Mouse (Mus musculus): ENCODE measurements at regions not wholly inside any gene's neighbourhood (a gene's known extent, or its start where the extent isn't known, plus 50 kb on each side); places are given as distances from the start of the nearest gene placed in this dataset.

DNA sequence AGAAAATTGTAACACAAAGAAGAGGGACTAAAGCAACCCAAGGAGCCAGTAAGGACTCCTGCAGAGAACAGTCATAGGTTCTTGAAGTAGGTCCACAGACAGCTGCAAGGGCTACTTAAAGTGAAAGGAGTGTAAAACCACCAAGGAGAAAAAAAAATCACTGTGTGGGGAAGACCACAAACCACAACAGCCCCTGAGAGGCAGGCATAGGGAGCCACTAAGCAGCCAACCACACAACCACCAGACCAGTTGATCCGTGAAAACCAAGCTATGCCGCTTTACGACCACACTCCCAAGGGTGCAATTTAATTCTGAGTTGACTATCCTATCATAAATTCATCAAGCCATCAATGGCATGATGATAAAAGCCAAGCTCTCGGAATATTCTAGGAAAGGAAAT is 423.5 kb downstream of the Nova1 start:
- H3K4me1 ChIP-seq (replicated peaks) = no peaks in the 10 kb centered on the region
- no peaks in the 10 kb centered on the region for H3K9me3 ChIP-seq (replicated peaks)
- no peak overlapping the region for H3K9ac ChIP-seq
- ATAC-seq (ENCODE audit: insufficient read depth) = no peak
- WGBS (ENCODE audit: insufficient replicate concordance) = 21% methylated on average over 4 of the region's 4 CpGs
- H3K27me3 ChIP-seq = peaks cover 15% of the 10 kb centered on the region
- no peak overlapping the region for H3K4me2 ChIP-seq
- no peak overlapping the region for H3K4me3 ChIP-seq (replicated peaks)
- H3K36me3 ChIP-seq (replicated peaks) = no peaks in the 10 kb centered on the region
- no peak overlapping the region for H3K27ac ChIP-seq (replicated peaks)

DNA sequence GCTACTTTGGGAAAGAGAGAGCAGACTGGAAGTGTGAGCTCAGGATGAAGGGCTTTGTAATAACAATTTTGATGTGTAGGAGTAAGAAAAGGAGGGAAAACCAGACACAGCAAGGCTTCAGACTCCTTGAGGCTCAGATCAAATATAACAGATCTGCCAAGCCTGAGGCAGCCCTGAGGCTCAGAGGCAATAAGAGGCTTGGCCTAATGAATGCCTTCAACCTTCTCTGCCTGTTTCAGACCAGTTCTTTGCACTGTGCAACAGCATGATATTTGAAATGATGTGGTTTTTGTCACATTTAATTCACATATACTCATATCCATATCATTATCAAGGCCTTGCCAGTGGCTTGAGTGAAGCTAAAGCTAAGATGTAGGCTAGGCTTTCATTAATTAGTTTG is 425.0 kb downstream of the Nova1 start:
- Histone ChIP-seq H3K27me3 (peaks cover 2% of the 10 kb centered on the region; the same call in 1 of the 2 replicates), H3K4me2 (no peak overlapping the region), H3K27ac (replicated peaks) (no peak overlapping the region), H3K4me3 (replicated peaks) (no peak overlapping the region), H3K4me1 (replicated peaks) (no peaks in the 10 kb centered on the region), H3K9ac (no peak overlapping the region), H3K36me3 (replicated peaks) (no peaks in the 10 kb centered on the region), H3K9me3 (replicated peaks) (no peaks in the 10 kb centered on the region)
- no peak for ATAC-seq (ENCODE audit: insufficient read depth)

GRCm38 (mm10) chr12:46378914-46379313 is 439.8 kb downstream of the Nova1 start:
- H3K4me3 ChIP-seq (replicated peaks) = no peak overlapping the region
- no peaks in the 10 kb centered on the region for H3K4me1 ChIP-seq (replicated peaks)
- no peak overlapping the region for H3K9ac ChIP-seq
- no peaks in the 10 kb centered on the region for H3K27me3 ChIP-seq
- ATAC-seq (ENCODE audit: insufficient read depth) = no peak
- H3K36me3 ChIP-seq (replicated peaks) = no peaks in the 10 kb centered on the region
- H3K27ac ChIP-seq (replicated peaks) = no peak overlapping the region
- no peak overlapping the region for H3K4me2 ChIP-seq
- H3K9me3 ChIP-seq (replicated peaks) = no peaks in the 10 kb centered on the region

- no peak overlapping the region for H3K4me3 ChIP-seq (replicated peaks)
- no peaks in the 10 kb centered on the region for H3K9me3 ChIP-seq (replicated peaks)
- WGBS (ENCODE audit: insufficient replicate concordance) = 52% methylated on average over 3 of the region's 3 CpGs
- ATAC-seq (ENCODE audit: insufficient read depth) = no peak
- no peak overlapping the region for H3K9ac ChIP-seq
- no peaks in the 10 kb centered on the region for H3K27me3 ChIP-seq
- H3K4me1 ChIP-seq (replicated peaks) = no peaks in the 10 kb centered on the region
- no peak overlapping the region for H3K4me2 ChIP-seq
- no peaks in the 10 kb centered on the region for H3K36me3 ChIP-seq (replicated peaks)
- H3K27ac ChIP-seq (replicated peaks) = no peak overlapping the region
Observed at GRCm38 (mm10) chr12:46371747-46372146, 447.0 kb downstream of the Nova1 start.

DNA sequence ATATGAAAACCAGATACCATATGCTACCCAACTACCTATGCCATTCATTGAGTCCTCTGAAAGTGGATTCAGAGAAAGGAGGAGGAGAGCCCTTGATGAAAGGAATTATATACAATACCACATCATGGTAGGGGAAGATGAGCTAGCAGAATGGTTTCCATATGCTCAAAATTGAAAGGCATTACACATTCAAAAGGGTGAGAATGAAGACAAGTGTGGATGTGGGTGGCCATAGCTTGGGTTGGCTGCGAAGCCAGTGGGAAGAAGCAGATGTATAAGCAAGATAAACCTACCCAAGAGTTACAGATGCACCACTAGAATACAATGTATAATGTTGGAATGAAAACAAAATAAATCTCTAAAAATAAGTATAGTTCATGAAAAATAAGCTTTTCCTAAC is 485.4 kb downstream of the Nova1 start:
- Histone ChIP-seq H3K36me3 (replicated peaks) (no peaks in the 10 kb centered on the region), H3K9me3 (replicated peaks) (no peaks in the 10 kb centered on the region), H3K27ac (replicated peaks) (no peak overlapping the region), H3K4me3 (replicated peaks) (no peak overlapping the region), H3K4me2 (no peak overlapping the region), H3K27me3 (no peaks in the 10 kb centered on the region), H3K9ac (no peak overlapping the region), H3K4me1 (replicated peaks) (no peaks in the 10 kb centered on the region)
- 61% methylated on average over 1 of the region's 1 CpGs for WGBS (ENCODE audit: insufficient replicate concordance)
- no peak for ATAC-seq (ENCODE audit: insufficient read depth)

GRCm38 (mm10) chr12:46327865-46328264 is 490.9 kb downstream of the Nova1 start:
- WGBS (ENCODE audit: insufficient replicate concordance) = 65% methylated on average over 1 of the region's 1 CpGs

DNA sequence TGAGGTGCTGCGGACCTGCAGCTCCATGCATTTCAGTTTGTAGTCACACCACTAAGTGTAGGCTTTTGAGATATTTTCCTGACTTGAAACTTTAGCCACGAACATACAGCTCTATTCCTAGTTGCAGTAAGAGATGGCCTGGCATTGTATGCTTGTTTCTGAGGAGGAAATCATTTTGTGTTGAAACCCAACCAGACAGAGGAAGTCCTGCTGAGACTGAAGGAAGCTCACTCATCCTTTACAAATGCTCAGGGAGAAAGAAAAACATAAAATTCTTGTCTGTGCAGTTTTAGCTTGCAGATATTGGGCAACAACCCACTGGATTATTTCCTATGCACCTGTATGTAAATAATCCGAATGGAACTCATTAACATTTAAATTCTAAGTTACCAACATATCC is 495.5 kb downstream of the Nova1 start:
- Histone ChIP-seq H3K4me1 (replicated peaks) (no peaks in the 10 kb centered on the region), H3K36me3 (replicated peaks) (no peaks in the 10 kb centered on the region), H3K27me3 (no peaks in the 10 kb centered on the region), H3K4me2 (no peak overlapping the region), H3K4me3 (replicated peaks) (no peak overlapping the region), H3K9me3 (replicated peaks) (no peaks in the 10 kb centered on the region), H3K9ac (no peak overlapping the region), H3K27ac (replicated peaks) (no peak overlapping the region)
- WGBS (ENCODE audit: insufficient replicate concordance) = 43% methylated on average over 3 of the region's 3 CpGs
- no peak for ATAC-seq (ENCODE audit: insufficient read depth)

More at GRCm38 (mm10) chr12:46327865-46328264, 490.9 kb downstream of the Nova1 start:
- no peak for ATAC-seq (ENCODE audit: insufficient read depth)
- H3K4me3 ChIP-seq (replicated peaks) = no peak overlapping the region
- H3K4me2 ChIP-seq = no peak overlapping the region
- no peak overlapping the region for H3K9ac ChIP-seq
- H3K4me1 ChIP-seq (replicated peaks) = no peaks in the 10 kb centered on the region
- no peaks in the 10 kb centered on the region for H3K27me3 ChIP-seq
- H3K27ac ChIP-seq (replicated peaks) = no peak overlapping the region
- no peaks in the 10 kb centered on the region for H3K9me3 ChIP-seq (replicated peaks)
- no peaks in the 10 kb centered on the region for H3K36me3 ChIP-seq (replicated peaks)

GRCm38 (mm10) chr12:46303136-46303797 is 515.5 kb downstream of the Nova1 start:
- Histone ChIP-seq H3K9ac (no peak overlapping the region), H3K9me3 (replicated peaks) (no peaks in the 10 kb centered on the region), H3K4me2 (no peak overlapping the region), H3K27ac (replicated peaks) (no peak overlapping the region), H3K27me3 (no peaks in the 10 kb centered on the region), H3K4me1 (replicated peaks) (no peaks in the 10 kb centered on the region), H3K4me3 (replicated peaks) (no peak overlapping the region), H3K36me3 (replicated peaks) (no peaks in the 10 kb centered on the region)
- WGBS (ENCODE audit: insufficient replicate concordance) = 53% methylated on average over 5 of the region's 5 CpGs
- no peak for ATAC-seq (ENCODE audit: insufficient read depth)

DNA sequence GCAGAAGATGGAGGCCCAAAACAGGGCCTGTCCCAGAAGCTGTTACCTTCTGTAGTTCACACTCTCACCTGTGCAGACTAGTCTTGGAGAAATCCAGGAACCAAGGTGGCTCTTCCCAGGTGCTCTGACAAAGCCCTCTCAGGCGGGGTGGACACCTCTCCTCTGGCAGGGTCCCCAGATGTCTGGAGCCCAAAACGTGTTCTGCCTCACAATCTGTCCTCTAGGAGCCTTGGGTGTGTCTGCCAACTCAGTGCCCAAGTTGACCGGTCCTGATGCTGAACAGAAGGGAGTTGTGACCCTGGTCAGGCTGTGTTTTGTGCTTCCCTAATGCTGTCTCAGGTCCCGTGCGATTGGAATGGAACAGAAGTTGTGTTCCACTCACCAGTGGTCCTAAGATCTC is 519.8 kb downstream of the Nova1 start:
- no peaks in the 10 kb centered on the region for H3K27me3 ChIP-seq
- H3K9ac ChIP-seq = no peak overlapping the region
- ATAC-seq (ENCODE audit: insufficient read depth) = no peak

DNA sequence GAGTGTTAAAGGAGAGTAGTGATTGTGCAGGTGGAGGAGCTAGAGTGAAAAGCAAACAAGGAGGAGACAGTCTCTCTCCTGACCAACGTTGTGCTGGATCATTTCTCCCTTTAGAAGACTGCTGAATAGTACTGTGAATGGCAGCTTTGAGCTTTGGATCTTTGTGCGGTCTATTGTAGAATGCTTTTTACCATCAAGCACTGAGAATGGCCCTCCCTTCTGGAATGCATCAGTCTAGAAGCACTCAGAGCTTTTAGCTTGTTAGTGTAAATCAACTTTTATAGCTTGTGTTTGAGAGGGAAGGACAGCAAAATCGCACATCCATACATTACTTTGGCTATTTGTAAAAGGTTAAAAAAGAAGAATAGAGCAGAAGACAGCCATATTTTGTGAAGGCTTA is 534.2 kb downstream of the Nova1 start:
- no peak overlapping the region for H3K4me2 ChIP-seq
- no peak overlapping the region for H3K9ac ChIP-seq
- ATAC-seq (ENCODE audit: insufficient read depth) = no peak
- no peaks in the 10 kb centered on the region for H3K4me1 ChIP-seq (replicated peaks)
- no peaks in the 10 kb centered on the region for H3K9me3 ChIP-seq (replicated peaks)
- no peaks in the 10 kb centered on the region for H3K36me3 ChIP-seq (replicated peaks)
- WGBS (ENCODE audit: insufficient replicate concordance) = 60% methylated on average over 3 of the region's 3 CpGs
- H3K27me3 ChIP-seq = no peaks in the 10 kb centered on the region
- H3K27ac ChIP-seq (replicated peaks) = no peak overlapping the region
- no peak overlapping the region for H3K4me3 ChIP-seq (replicated peaks)

More for the DNA sequence above, 519.8 kb downstream of the Nova1 start:
- Histone ChIP-seq H3K4me3 (replicated peaks) (no peak overlapping the region), H3K4me2 (no peak overlapping the region), H3K36me3 (replicated peaks) (no peaks in the 10 kb centered on the region), H3K4me1 (replicated peaks) (no peaks in the 10 kb centered on the region), H3K27ac (replicated peaks) (no peak overlapping the region), H3K9me3 (replicated peaks) (no peaks in the 10 kb centered on the region)
- WGBS (ENCODE audit: insufficient replicate concordance) = 58% methylated on average over 5 of the region's 5 CpGs

- Histone ChIP-seq H3K36me3 (replicated peaks) (no peaks in the 10 kb centered on the region), H3K27me3 (no peaks in the 10 kb centered on the region), H3K4me3 (replicated peaks) (no peak overlapping the region), H3K4me2 (no peak overlapping the region), H3K4me1 (replicated peaks) (no peaks in the 10 kb centered on the region), H3K27ac (replicated peaks) (no peak overlapping the region), H3K9ac (no peak overlapping the region), H3K9me3 (replicated peaks) (no peaks in the 10 kb centered on the region)
- 55% methylated on average over 1 of the region's 1 CpGs for WGBS (ENCODE audit: insufficient replicate concordance)
- no peak for ATAC-seq (ENCODE audit: insufficient read depth)
Observed at GRCm38 (mm10) chr12:46248402-46249018, 570.2 kb downstream of the Nova1 start.

DNA sequence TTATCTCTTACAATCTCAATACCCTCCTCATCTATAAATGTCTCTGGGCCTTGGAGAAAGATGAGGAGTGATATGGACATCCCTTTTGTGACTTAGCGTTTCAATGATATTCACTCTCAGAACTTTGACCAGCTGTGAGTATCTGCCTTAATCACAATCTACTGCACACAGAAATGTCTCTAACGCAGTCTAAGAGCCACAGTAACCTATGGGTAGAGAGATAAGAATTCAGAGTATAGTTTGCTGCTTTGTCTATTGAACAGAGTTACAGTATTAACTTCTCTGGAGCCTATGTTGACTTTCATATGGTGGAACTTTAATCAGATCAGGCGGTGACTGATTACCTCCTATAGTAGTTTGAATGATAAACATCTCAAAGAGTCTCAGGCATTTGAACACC is 573.8 kb downstream of the Nova1 start:
- H3K4me2 ChIP-seq = no peak overlapping the region
- no peaks in the 10 kb centered on the region for H3K36me3 ChIP-seq (replicated peaks)
- no peak overlapping the region for H3K27ac ChIP-seq (replicated peaks)
- H3K4me1 ChIP-seq (replicated peaks) = no peaks in the 10 kb centered on the region
- 66% methylated on average over 3 of the region's 3 CpGs for WGBS (ENCODE audit: insufficient replicate concordance)
- H3K9me3 ChIP-seq (replicated peaks) = no peaks in the 10 kb centered on the region
- H3K9ac ChIP-seq = no peak overlapping the region
- no peaks in the 10 kb centered on the region for H3K27me3 ChIP-seq
- H3K4me3 ChIP-seq (replicated peaks) = no peak overlapping the region
- no peak for ATAC-seq (ENCODE audit: insufficient read depth)
